Mouse (Mus musculus): ENCODE measurements around the gene Zkscan1.

DNA sequence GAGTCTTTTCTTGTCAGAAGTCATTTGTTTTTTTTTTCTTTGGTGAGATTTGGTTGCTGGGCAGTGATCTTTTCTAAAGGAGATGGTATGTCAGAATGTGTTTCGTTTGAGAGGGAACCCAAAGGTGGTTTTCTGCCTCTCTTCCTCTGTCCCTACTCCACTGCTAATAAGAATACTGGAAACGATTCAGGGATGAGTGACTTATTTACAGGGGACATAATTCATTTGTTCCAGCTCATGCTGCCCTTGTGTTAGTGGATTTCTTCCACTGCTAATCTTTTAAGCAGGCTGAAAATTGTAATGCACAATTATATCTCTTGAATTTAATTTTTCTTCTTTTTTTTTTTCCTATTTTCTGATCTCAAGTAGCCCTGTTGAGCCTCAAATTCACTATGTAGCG lies 2.0 kb downstream of the Zkscan1 start:
- TF ChIP-seq CTCF (IDR thresholded peaks at IDR 0.05; ENCODE audit: borderline replicate concordance, insufficient read depth, low read depth, low read length) (no peak), POLR2A (IDR thresholded peaks at IDR 0.05; ENCODE audit: borderline replicate concordance, insufficient read depth, low read length) (no peak)
